Mouse (Mus musculus) right cerebral cortex, postnatal 36 days (tissue): ENCODE data around the gene Mrgpra9.
"Not testable (repeated sequence)": the region's sequence is repeated elsewhere in the genome, so short reads cannot be mapped to it uniquely, and the experiment has no call there.

Experiments
- DNase-seq, 2 experiments: peaks; one replicate each; pipeline ENCODE4 v3.0.0; 2022; ENCODE audit warnings: low spot score in 2 of 2, mixed read lengths in 1 of 2

Mrgpra9 gene

GRCm38 (mm10) chr7:47252770-47253169, at the start of gene Mrgpra9:
Gene Mrgpra9, minus strand, starts transcription at chr7:47252848.
- DNase-seq: no peak

DNA sequence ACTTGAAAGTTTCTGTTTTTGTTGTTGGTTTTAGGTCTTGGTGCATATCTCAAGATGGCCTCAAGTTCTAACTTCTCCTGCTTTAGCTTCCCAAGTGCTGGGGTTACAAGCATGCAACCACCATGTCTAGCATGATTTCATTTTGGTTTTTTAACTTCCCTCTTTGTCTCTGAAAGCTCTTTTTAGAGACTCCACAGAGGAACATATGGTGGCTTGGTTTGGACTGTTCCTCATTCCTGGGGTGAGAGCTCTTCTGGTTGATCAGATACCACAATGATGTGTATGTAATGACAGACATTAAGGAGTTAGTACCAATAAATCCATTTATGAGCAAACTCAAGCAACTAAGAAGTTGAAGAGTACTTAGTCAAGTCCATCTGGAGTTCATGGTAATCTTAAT, 47.0 kb upstream of the Mrgpra9 start:
- DNase-seq: not testable (repeated sequence)

- DNase-seq: not testable (repeated sequence)
These were observed 18.9 kb upstream of the Mrgpra9 start for GRCm38 (mm10) chr7:47271547-47271946.

DNA sequence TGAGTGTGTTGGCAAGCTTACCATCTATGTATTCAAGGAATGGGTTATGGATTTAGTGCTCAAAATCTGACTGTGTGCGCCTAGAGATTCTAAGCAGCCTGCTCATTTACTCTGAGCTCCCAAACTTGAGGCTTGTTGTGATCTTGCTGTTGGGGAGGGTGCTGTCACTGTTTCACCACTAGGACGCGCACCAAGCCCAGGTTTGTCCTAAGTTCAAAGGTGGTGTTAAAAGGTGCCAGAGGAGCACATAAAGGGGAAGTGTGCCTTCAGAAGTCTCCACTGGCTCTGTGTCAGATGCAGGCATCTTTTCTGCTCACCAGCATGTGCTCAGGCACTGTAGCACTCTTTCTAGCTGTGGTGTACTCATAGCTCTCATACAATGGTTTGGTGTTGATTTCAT, 8.0 kb downstream of the Mrgpra9 start:
- DNase-seq: no peak

DNA sequence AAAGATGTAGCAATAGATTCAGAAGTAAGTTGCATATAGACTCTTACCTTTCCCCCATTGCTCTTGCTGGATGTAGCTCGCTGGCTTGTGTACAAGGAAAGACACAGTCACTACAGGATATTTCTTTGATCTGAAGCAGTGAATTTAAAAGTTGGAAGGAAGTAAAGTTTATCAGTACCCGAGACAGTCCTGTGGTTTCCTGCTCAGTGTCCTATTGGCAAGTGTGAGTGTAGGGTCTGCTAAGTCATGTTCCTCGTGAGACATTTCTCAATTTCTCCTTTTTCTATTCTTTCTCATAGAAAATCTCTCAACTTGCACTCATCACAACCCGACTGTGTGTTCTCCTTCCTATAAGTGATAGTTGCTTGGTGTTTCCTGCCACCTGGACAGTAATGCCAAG, 47.8 kb downstream of the Mrgpra9 start, which contains the start of gene Mrgpra6:
Mrgpra6 (minus strand) TSS at position 91 of the 400 bp plus-strand sequence.
- no peak for DNase-seq

GRCm38 (mm10) chr7:47195271-47195670, 57.4 kb downstream of the Mrgpra9 start:
- no peak for DNase-seq
